Mouse (Mus musculus) heart, embryonic 16.5 days (tissue): ENCODE data around the gene Marc1. TPM values are rescaled to one million over a fixed set of nuclear protein-coding genes. Genes with fewer than 3 reads are reported as not detected.
A peak's percentile ranks its signal among the peaks of the same experiment; 100 is the strongest.

Experiments
- ATAC-seq: fragments of 200-750 bp; cut with Nextera tagmentation; replicated peaks from 2 replicates; pipeline ENCODE4 v1.8.0; 2017; ENCODE audit warnings: moderate number of reproducible peaks; ENCODE audit not compliant: insufficient read depth, low FRiP score; ENCODE audit errors: extremely low read depth
- H3K27ac ChIP-seq: fragments of 300-500 bp; sonication (generic); 2 replicates; pipeline ENCODE4 v1.5.1; 2014; ENCODE audit warnings: mild to moderate bottlenecking, low read length, control low read depth, moderate library complexity
- H3K27me3 ChIP-seq: fragments of 300-500 bp; sonication (generic); 2 replicates; pipeline ENCODE4 v1.6.1; 2014; ENCODE audit warnings: low read length, mixed read lengths; ENCODE audit not compliant: control insufficient read depth, insufficient read depth
- H3K36me3 ChIP-seq: fragments of 300-500 bp; sonication (generic); 2 replicates; pipeline ENCODE4 v1.6.1; 2014; ENCODE audit not compliant: control insufficient read depth, insufficient read depth
- H3K4me1 ChIP-seq: fragments of 300-500 bp; sonication (generic); 2 replicates; pipeline ENCODE4 v1.6.1; 2014; ENCODE audit warnings: low read length, mixed read lengths; ENCODE audit not compliant: control insufficient read depth, insufficient read depth
- H3K4me2 ChIP-seq: fragments of 300-500 bp; sonication (generic); 2 replicates; pipeline ENCODE4 v1.6.1; 2014; ENCODE audit warnings: low read depth, mild to moderate bottlenecking, control low read depth, low read length
- H3K4me3 ChIP-seq: fragments of 300-500 bp; sonication (generic); 2 replicates; pipeline ENCODE4 v1.5.1; 2014; ENCODE audit warnings: mild to moderate bottlenecking, control low read depth, low read length
- H3K9ac ChIP-seq: fragments of 300-500 bp; sonication (generic); 2 replicates; pipeline ENCODE4 v1.6.1; 2014; ENCODE audit warnings: low read length, control low read depth
- H3K9me3 ChIP-seq: fragments of 300-500 bp; sonication (generic); replicated peaks from 2 replicates; pipeline ENCODE4 v1.6.1; 2016; ENCODE audit warnings: low read length; ENCODE audit not compliant: control insufficient read depth
- WGBS: fragments of 180-500 bp; shearing (Covaris S2); extraction: QIAGEN DNeasy Blood & Tissue Kit; methylation state at CpG from one replicate; pipeline ENCODE4 v1.1.7; 2014; 5-methylcytosine and 5-hydroxymethylcytosine counted together
- polyA plus RNA-seq: library from polyadenylated mRNA; unstranded; fragments of >200 nt; fragmentation: Nextera tagmentation; extraction: Ambion mirVana; gene quantifications from 2 replicates; pipeline ENCODE4 v1.2.1, GENCODE M21; 2015

Gene Marc1
- polyA plus RNA-seq, 1 experiment from 2014 or later: 0.29 TPM

- Histone ChIP-seq H3K4me3 (no peak overlapping the region), H3K4me2 (no peak overlapping the region), H3K9ac (no peak overlapping the region), H3K27me3 (no peaks in the 10 kb centered on the region), H3K36me3 (peaks cover 37% of the 10 kb centered on the region), H3K9me3 (no peaks in the 10 kb centered on the region), H3K27ac (no peak overlapping the region), H3K4me1 (peaks cover 5% of the 10 kb centered on the region)
- 82% methylated on average over 8 of the region's 8 CpGs for WGBS
- ATAC-seq: no peak
These were observed 18.8 kb upstream of the Marc1 start for GRCm38 (mm10) chr1:184829897-184830296.

- 32% methylated on average over 23 of the region's 23 CpGs for WGBS
- peak overlapping the region; percentile 28 for H3K4me3 ChIP-seq
- no peaks in the 10 kb centered on the region for H3K27me3 ChIP-seq
- H3K9me3 ChIP-seq: no peaks in the 10 kb centered on the region
- peak overlapping the region; percentile 43 for H3K4me2 ChIP-seq
- ATAC-seq: no peak
- peaks cover 23% of the 10 kb centered on the region for H3K36me3 ChIP-seq
- H3K9ac ChIP-seq: peak overlapping the region; percentile 23
- peaks cover 12% of the 10 kb centered on the region for H3K4me1 ChIP-seq
- H3K27ac ChIP-seq: no peak overlapping the region
These were observed 16.1 kb upstream of the Marc1 start for GRCm38 (mm10) chr1:184827175-184827701.

- Histone ChIP-seq H3K27me3 (no peaks in the 10 kb centered on the region), H3K4me2 (peak overlapping the region; percentile 45), H3K9ac (no peak overlapping the region), H3K4me3 (peak overlapping the region; percentile 11; the same call in 1 of the 2 replicates), H3K36me3 (peaks cover 14% of the 10 kb centered on the region), H3K4me1 (peaks cover 12% of the 10 kb centered on the region), H3K27ac (peak overlapping the region; percentile 50; the same call in 1 of the 2 replicates), H3K9me3 (no peaks in the 10 kb centered on the region)
- no peak; the same call in 1 of the 2 replicates for ATAC-seq
- WGBS: 24% methylated on average over 11 of the region's 11 CpGs
These were observed 14.0 kb upstream of the Marc1 start for GRCm38 (mm10) chr1:184825093-184825492.

DNA sequence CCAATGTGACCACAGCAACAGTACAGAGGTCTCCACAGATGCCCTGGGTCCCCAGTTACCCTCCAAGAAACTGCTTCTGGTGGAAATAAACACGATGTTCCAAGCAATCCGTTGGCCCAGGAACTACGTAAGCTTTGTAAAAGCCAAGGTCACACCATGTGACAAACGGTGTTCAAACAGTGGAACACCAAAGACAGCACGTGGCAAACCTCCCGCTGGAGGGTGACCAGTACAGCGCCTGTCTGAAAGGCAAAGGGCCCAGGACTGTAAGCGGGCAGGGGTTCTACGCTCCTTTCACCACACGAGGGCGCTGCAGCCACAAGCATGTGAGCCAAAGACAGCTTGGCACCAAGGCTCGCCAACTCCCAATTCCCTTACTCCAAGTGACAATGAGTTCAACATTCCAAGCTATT is 13.3 kb upstream of the Marc1 start:
- WGBS: 4% methylated on average over 12 of the region's 12 CpGs
- H3K4me3 ChIP-seq: peak overlapping the region; percentile 11; the same call in 1 of the 2 replicates
- no peak overlapping the region for H3K9ac ChIP-seq
- ATAC-seq: peak; percentile 88
- H3K27ac ChIP-seq: peak overlapping the region; percentile 50; the same call in 1 of the 2 replicates
- no peaks in the 10 kb centered on the region for H3K27me3 ChIP-seq
- peak overlapping the region; percentile 45 for H3K4me2 ChIP-seq
- peaks cover 12% of the 10 kb centered on the region for H3K4me1 ChIP-seq
- H3K9me3 ChIP-seq: no peaks in the 10 kb centered on the region
- H3K36me3 ChIP-seq: peaks cover 16% of the 10 kb centered on the region

GRCm38 (mm10) chr1:184822678-184823077 is 11.6 kb upstream of the Marc1 start:
- 28% methylated on average over 11 of the region's 11 CpGs for WGBS
- Histone ChIP-seq H3K9ac (no peak overlapping the region), H3K36me3 (peaks cover 30% of the 10 kb centered on the region), H3K4me1 (peaks cover 12% of the 10 kb centered on the region), H3K4me2 (peak overlapping the region; percentile 37), H3K9me3 (no peaks in the 10 kb centered on the region), H3K27ac (no peak overlapping the region), H3K4me3 (no peak overlapping the region), H3K27me3 (no peaks in the 10 kb centered on the region)
- ATAC-seq: no peak

DNA sequence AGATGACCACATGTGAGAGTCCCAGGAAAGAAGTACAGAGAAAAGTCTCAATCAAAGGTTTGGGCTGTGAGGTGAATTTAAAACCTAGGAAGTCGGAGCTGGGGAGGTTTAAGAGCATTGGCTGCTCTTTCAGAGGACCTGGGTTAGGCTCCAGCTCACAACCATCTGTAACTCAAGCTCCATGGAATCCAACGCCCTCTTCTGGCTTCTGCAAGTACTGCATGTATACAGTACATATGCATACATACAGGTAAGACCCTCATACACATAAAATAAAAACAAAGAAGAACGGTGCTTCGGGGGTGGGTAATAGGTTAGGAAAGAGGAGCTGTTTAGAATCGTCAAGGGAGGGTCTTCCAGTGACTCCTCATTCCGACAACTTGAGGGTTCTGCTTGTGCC is 6.7 kb upstream of the Marc1 start:
- WGBS: 80% methylated on average over 6 of the region's 6 CpGs

GRCm38 (mm10) chr1:184811716-184812250 is 670 bp upstream of the Marc1 start:
- Histone ChIP-seq H3K4me2 (no peak overlapping the region), H3K36me3 (peaks cover 13% of the 10 kb centered on the region), H3K27me3 (peaks cover 22% of the 10 kb centered on the region), H3K27ac (no peak overlapping the region), H3K9ac (no peak overlapping the region), H3K4me3 (no peak overlapping the region), H3K4me1 (peaks cover 5% of the 10 kb centered on the region; the same call in 1 of the 2 replicates), H3K9me3 (no peaks in the 10 kb centered on the region)
- no peak for ATAC-seq
- 76% methylated on average over 8 of the region's 8 CpGs for WGBS

More for the DNA sequence above, 6.7 kb upstream of the Marc1 start:
- no peaks in the 10 kb centered on the region for H3K9me3 ChIP-seq
- H3K4me1 ChIP-seq: no peaks in the 10 kb centered on the region
- no peak overlapping the region for H3K4me3 ChIP-seq
- H3K27me3 ChIP-seq: no peaks in the 10 kb centered on the region
- ATAC-seq: no peak
- no peak overlapping the region for H3K4me2 ChIP-seq
- no peak overlapping the region for H3K9ac ChIP-seq
- H3K27ac ChIP-seq: no peak overlapping the region
- peaks cover 48% of the 10 kb centered on the region for H3K36me3 ChIP-seq

DNA sequence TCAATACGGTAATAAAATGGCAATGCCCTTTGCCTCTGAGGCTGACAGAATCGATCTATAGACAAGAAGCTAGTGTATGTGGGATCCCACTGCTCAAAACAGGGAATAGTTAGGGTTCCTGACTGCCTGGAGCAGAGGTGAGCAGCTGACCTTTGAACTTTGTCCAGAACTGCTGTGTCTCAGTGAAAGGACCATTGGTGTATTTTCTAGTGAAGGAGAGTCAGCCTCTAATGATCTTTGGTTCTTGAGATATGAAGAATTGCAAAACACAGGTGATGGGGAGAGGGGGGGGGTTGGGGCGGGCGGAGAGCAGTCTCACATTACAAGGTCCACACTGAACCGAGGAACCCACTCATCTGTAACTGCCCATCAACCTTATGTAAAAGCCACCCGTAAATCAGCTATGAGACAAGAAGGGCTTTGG is 1.5 kb downstream of the Marc1 start:
- Histone ChIP-seq H3K4me3 (no peak overlapping the region), H3K4me2 (no peak overlapping the region), H3K36me3 (peaks cover 13% of the 10 kb centered on the region), H3K9me3 (no peaks in the 10 kb centered on the region), H3K27me3 (peaks cover 22% of the 10 kb centered on the region), H3K4me1 (peaks cover 5% of the 10 kb centered on the region; the same call in 1 of the 2 replicates), H3K27ac (no peak overlapping the region), H3K9ac (no peak overlapping the region)
- ATAC-seq: no peak
- WGBS: 75% methylated on average over 6 of the region's 6 CpGs

DNA sequence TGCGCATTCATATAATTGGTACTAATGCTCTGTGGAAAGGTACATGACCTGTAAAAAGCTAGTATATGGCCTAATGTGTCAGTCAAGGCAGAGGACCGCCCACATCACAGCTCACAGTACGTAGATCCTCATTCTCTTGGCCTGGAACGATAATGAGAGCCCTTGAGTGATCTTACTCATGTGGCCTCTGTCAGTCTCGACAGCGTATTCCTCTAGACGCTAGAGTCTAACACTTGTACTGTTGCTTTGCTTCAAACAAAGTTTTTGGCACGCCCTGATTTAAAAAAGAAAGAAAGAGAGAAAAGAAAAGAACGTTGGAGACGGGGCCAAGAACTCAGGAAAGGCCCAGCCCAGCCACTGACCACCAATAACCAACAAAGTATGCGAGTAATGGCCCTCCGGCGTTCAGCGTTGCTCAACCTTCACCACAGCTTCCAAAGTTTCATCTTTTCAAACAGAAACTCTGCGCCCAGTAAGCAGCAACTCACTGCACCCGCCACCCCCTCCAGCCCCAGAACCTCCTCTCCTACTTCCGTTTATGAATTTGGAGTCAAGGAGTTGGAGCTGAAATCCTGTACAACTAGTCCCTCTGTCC is 2.6 kb downstream of the Marc1 start:
- Histone ChIP-seq H3K27me3 (peaks cover 22% of the 10 kb centered on the region), H3K9me3 (no peaks in the 10 kb centered on the region), H3K9ac (no peak overlapping the region), H3K4me1 (peaks cover 5% of the 10 kb centered on the region; the same call in 1 of the 2 replicates), H3K4me3 (no peak overlapping the region), H3K4me2 (no peak overlapping the region), H3K27ac (no peak overlapping the region), H3K36me3 (peaks cover 7% of the 10 kb centered on the region)
- no peak for ATAC-seq
- 83% methylated on average over 17 of the region's 17 CpGs for WGBS
